Mouse (Mus musculus) thymus, adult 2 months (tissue): ENCODE measurements around the gene Pde3b. TPM values are rescaled to one million over a fixed set of nuclear protein-coding genes. Genes with fewer than 3 reads are reported as not detected.
"Not testable (repeated sequence)": the region's sequence is repeated elsewhere in the genome, so short reads cannot be mapped to it uniquely, and the experiment has no call there.

Source experiments
- DNase-seq: peaks from one replicate; pipeline ENCODE4 v3.0.0; 2021
- H3K27ac ChIP-seq: fragments of 200-500 bp; 2 replicates; pipeline ENCODE4 v1.5.1; 2012; ENCODE audit warnings: low read length, control low read depth; ENCODE audit not compliant: control insufficient read depth, insufficient read depth
- H3K27me3 ChIP-seq: fragments of 200-500 bp; 2 replicates; pipeline ENCODE4 v1.6.1; 2012; ENCODE audit warnings: mild to moderate bottlenecking, low read length, moderate library complexity, mixed read lengths; ENCODE audit not compliant: control insufficient read depth, insufficient read depth
- H3K36me3 ChIP-seq: fragments of 200-500 bp; 2 replicates; pipeline ENCODE4 v1.6.1; 2012; ENCODE audit warnings: mild to moderate bottlenecking, low read length, moderate library complexity; ENCODE audit not compliant: control insufficient read depth, insufficient read depth
- H3K4me1 ChIP-seq: fragments of 200-500 bp; replicated peaks from 2 replicates; pipeline ENCODE4 v1.6.1; 2012; ENCODE audit warnings: low read length; ENCODE audit not compliant: control insufficient read depth, insufficient read depth
- H3K4me3 ChIP-seq: fragments of 200-500 bp; 2 replicates; pipeline ENCODE4 v1.5.1; 2012; ENCODE audit warnings: mild to moderate bottlenecking, low read length, control low read depth, moderate library complexity; ENCODE audit not compliant: control insufficient read depth, insufficient read depth
- CTCF ChIP-seq: fragments of 200-500 bp; IDR thresholded peaks from 2 replicates; pipeline ENCODE4 v1.5.1; 2012; ENCODE audit warnings: mild to moderate bottlenecking, control low read depth, low read length, moderate library complexity, borderline replicate concordance; ENCODE audit not compliant: control insufficient read depth, poor library complexity, insufficient read depth; ENCODE audit errors: extremely low read depth
- POLR2A ChIP-seq: fragments of 200-500 bp; IDR thresholded peaks from 2 replicates; pipeline ENCODE4 v1.6.1; 2012; ENCODE audit warnings: mild to moderate bottlenecking, low read length, control low read depth, moderate library complexity; ENCODE audit not compliant: control insufficient read depth, poor library complexity, insufficient read depth; ENCODE audit errors: extremely low read depth
- WGBS: fragments of 180-500 bp; shearing (Covaris S2); methylation state at CpG from one replicate; pipeline ENCODE4 v1.1.7; 2018; 5-methylcytosine and 5-hydroxymethylcytosine counted together
- polyA plus RNA-seq: library from polyadenylated mRNA; depleted of rRNA; stranded (reverse); fragments of >200 nt; gene quantifications from 2 replicates; pipeline ENCODE4 v1.2.3, GENCODE M21; 2012

Gene Pde3b
- polyA plus RNA-seq, 1 experiment: 12.0 TPM

GRCm38 (mm10) chr7:114536179-114536578 is 121.1 kb downstream of the Pde3b start:
- 0 out of 2 replicates have a peak, but pooled peaks cover 4% of the 10 kb centered on the region for H3K36me3 ChIP-seq
- 96% methylated on average over 1 of the region's 1 CpGs for whole genome bisulfite sequencing

DNA sequence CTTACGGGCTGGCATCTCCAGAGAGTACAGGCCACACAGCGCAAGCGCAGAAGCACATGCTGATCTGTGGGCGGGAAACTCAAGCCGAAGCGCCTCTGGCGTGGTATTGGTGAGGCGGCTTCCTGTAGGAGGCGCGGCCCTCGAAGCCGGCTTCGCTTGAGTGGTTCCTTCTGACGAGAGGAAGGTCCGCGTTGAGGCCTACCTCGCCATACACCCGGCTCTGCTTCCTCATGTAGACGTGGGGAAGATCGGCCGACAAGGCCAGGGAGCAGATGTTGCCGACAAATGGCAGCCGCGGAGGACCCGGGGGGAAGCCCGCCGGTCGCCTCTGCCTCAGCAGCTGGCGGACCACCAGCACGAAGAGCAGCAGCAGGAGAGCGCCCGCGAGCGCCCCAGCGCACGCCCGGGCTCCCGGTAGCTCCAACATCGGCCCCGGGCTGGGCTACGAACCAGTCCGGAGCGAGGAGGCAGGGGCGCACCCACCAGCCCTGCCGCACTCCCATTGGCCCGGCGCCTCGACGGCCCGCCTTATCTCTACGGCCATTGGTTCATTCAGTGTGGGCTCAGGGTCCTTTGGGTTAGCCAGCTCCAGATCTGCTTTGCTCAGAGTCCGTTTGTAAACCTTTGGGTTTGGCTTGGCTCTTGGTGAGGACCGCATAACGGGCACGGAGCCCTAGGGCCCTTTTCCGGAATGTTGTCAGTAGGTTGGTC is 147.6 kb downstream of the Pde3b start, which contains the start of gene Cyp2r1:
TSS of gene Cyp2r1 (minus strand) at position 442 of the 711 bp plus-strand sequence.
- TF ChIP-seq CTCF (peak; percentile 35; the same call in 1 of the 2 replicates), POLR2A (no peak; the same call in 1 of the 2 replicates)
- peak; percentile 88 for DNase-seq
- Histone ChIP-seq H3K36me3 (no peaks in the 10 kb centered on the region), H3K4me1 (0 out of 2 replicates have a peak, but pooled peaks cover 2% of the 10 kb centered on the region), H3K4me3 (peak within 1 kb of the TSS; percentile 68), H3K27ac (peak within 1 kb of the TSS; percentile 63), H3K27me3 (no peaks in the 10 kb centered on the region)
- WGBS: 18% methylated on average over 56 of the region's 56 CpGs

More at GRCm38 (mm10) chr7:114536179-114536578, 121.1 kb downstream of the Pde3b start:
- DNase-seq: no peak
- Histone ChIP-seq H3K27ac (no peak overlapping the region), H3K4me1 (no peaks in the 10 kb centered on the region), H3K4me3 (no peak overlapping the region), H3K27me3 (no peaks in the 10 kb centered on the region)
- TF ChIP-seq CTCF: no peak
- TF ChIP-seq POLR2A: no peak

DNA sequence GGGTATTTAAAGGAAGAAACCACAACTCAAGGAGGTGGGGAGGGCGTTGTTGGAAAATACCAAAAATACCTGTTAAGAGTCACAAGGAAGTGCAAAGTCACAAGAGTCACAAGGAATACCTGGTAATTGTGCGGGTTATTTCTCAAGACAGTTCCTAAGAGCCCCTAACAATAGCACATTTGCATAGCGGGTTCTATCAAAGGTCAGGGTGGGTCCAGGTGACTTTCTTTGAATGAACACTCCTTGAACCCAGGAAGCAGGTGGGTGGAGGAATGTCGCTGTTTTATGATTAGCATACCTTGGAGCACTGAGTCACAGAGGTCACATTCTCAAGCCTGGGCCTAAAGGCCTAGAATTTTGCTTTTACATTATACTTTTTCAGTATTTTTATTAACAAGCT is 158.8 kb downstream of the Pde3b start:
- not testable (repeated sequence) for H3K4me3 ChIP-seq, H3K4me1 ChIP-seq, H3K36me3 ChIP-seq, DNase-seq, H3K27me3 ChIP-seq, H3K27ac ChIP-seq
- WGBS: 96% methylated on average over 4 of the region's 4 CpGs

DNA sequence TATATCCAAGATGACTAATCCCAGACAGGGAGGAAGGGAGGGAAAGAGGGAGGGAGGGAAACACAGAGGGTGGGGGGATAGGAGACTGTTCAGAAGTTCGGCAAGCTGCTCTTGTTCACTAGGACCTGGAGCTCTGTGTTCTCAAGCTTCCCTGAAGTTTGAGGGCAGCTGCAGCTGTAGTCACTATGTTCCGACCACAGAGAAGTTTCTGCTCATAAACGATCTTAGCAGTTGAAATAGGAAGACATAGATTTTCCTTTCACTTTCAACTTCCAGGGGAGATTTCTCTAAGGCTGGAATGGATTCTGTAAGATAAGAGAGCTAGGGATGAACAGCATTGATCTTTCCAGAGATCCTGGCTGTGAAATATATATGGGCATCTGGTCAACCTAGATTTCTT is 161.8 kb downstream of the Pde3b start:
- 3% methylated on average over 3 of the region's 3 CpGs for WGBS
- no peak for DNase-seq
- no peaks in the 10 kb centered on the region for H3K27me3 ChIP-seq
- TF ChIP-seq POLR2A: no peak
- TF ChIP-seq CTCF: no peak
- H3K4me3 ChIP-seq: no peak overlapping the region
- no peak overlapping the region for H3K27ac ChIP-seq
- 0 out of 2 replicates have a peak, but pooled peaks cover 4% of the 10 kb centered on the region for H3K4me1 ChIP-seq
- H3K36me3 ChIP-seq: no peaks in the 10 kb centered on the region

- H3K36me3 ChIP-seq: no peaks in the 10 kb centered on the region
- no peak overlapping the region for H3K4me3 ChIP-seq
- no peak for TF ChIP-seq POLR2A
- TF ChIP-seq CTCF: no peak
- H3K27me3 ChIP-seq: no peaks in the 10 kb centered on the region
- DNase-seq: no peak
- 0 out of 2 replicates have a peak, but pooled peaks cover 4% of the 10 kb centered on the region for H3K4me1 ChIP-seq
- WGBS: 59% methylated on average over 1 of the region's 1 CpGs
- H3K27ac ChIP-seq: no peak overlapping the region
Observed at GRCm38 (mm10) chr7:114577665-114578064, 162.6 kb downstream of the Pde3b start.

- TF ChIP-seq POLR2A: no peak
- TF ChIP-seq CTCF: no peak
- no peaks in the 10 kb centered on the region for H3K27me3 ChIP-seq
- no peak overlapping the region for H3K4me3 ChIP-seq
- DNase-seq: peak; percentile 40
- no peak overlapping the region for H3K27ac ChIP-seq
- no peaks in the 10 kb centered on the region for H3K36me3 ChIP-seq
- H3K4me1 ChIP-seq: 0 out of 2 replicates have a peak, but pooled peaks cover 4% of the 10 kb centered on the region
- WGBS: 25% methylated on average over 4 of the region's 4 CpGs
Observed at GRCm38 (mm10) chr7:114580426-114580825, 165.3 kb downstream of the Pde3b start.
